Mouse (Mus musculus) bone marrow macrophage, adult 2 months (primary cell): Measurements from ENCODE around the gene Setd1a.

Experiments used
- CTCF ChIP-seq: IDR thresholded peaks from 2 replicates; pipeline ENCODE4 v1.5.1; 2012; ENCODE audit warnings: low read depth, mild to moderate bottlenecking, low read length, moderate library complexity
- POLR2A ChIP-seq: IDR thresholded peaks from 2 replicates; pipeline ENCODE4 v1.6.1; 2012; ENCODE audit warnings: mild to moderate bottlenecking, low read depth, low read length, borderline replicate concordance

DNA sequence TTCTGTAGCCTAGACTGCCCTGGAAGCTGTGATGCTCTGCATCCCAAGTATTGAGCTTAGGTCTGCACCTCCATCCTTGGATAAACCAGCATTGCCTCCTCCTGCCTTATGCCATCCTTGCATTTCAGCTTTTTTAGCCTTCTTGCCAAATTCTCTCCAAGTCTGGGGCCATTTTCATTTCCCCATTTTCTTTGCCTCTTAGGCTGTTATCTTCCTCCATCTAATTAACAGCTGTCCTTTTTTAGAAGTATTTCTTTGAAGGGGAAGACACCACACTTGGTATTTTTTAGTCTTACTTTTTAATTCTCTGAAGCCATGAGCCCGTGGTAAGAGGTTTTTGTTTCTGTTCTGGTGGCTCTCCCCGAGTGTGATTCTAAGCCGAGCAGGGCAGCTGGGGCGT is 12.8 kb upstream of the Setd1a start:
- no peak for TF ChIP-seq CTCF
- TF ChIP-seq POLR2A = no peak
